Mouse (Mus musculus) lung, adult 2 months (tissue): Measurements from ENCODE around the gene Sdhaf2.

Source experiments
- CTCF ChIP-seq: fragments of 200-500 bp; IDR thresholded peaks from 2 replicates; pipeline ENCODE4 v1.5.1; 2011; ENCODE audit warnings: mild to moderate bottlenecking, low read length, control low read depth; ENCODE audit not compliant: insufficient read depth
- POLR2A ChIP-seq: fragments of 200-500 bp; IDR thresholded peaks from 2 replicates; pipeline ENCODE4 v1.6.1; 2011; ENCODE audit warnings: low read depth, mild to moderate bottlenecking, control low read depth, low read length, borderline replicate concordance; ENCODE audit errors: extremely low read depth

- TF ChIP-seq CTCF (no peak), POLR2A (no peak)
These were observed 15.1 kb downstream of the Sdhaf2 start for GRCm38 (mm10) chr19:10510759-10511330.
